Mouse (Mus musculus) testis, adult 2 months (tissue): Measurements from ENCODE around the gene Pnp.

Experiments used
- CTCF ChIP-seq: fragments of 200-500 bp; IDR thresholded peaks from 2 replicates; pipeline ENCODE4 v1.5.1; 2012; ENCODE audit warnings: low read depth, mild to moderate bottlenecking, inconsistent platforms, low read length, moderate library complexity; ENCODE audit not compliant: control insufficient read depth, insufficient read depth, insufficient replicate concordance
- POLR2A ChIP-seq: fragments of 200-500 bp; IDR thresholded peaks from 2 replicates; pipeline ENCODE4 v1.6.1; 2012; ENCODE audit warnings: low read depth, mild to moderate bottlenecking, inconsistent platforms, low read length, moderate library complexity; ENCODE audit not compliant: control insufficient read depth

GRCm38 (mm10) chr14:50892541-50893459 lies 38.1 kb upstream of the Pnp start:
- TF ChIP-seq POLR2A: no peak
- no peak for TF ChIP-seq CTCF
